ENCODE assay signal across 8 mouse cellular contexts in the genomic region with DNA sequence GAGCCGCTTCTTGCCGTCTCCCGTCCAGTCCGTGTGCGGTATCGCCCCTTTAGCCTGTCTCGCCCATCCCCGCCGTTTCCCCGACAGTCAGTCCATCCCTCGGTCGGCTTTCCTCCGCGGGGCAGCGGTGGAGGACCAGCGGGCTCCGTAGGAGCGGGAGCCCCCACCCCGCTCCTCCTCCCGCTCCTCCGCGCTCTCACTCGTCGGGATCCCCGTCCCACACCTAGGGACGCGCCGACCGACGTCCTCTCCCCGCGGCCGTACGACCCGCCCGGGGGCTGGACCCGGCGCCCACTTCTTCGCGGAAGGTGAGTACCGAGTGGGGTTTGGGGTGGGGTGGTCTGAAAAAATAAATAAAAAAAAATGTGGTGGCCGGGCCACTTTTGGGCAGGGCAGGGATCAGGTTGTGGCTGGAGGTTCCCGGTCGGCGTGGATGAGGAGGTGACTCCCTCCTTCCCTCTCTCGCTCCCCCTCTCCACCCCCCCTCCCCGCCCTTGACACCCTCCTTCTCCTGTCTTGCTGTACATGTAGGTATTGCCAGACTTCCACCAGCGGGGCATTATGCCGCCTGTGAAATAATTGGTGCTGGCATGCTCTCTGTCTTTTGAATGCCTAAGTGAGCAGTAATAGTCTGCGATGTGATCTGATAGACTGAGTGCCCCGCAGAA. TPM values are rescaled to one million over a fixed set of nuclear protein-coding genes. Genes with fewer than 3 reads are reported as not detected.
A peak's percentile ranks its signal among the peaks of the same experiment; 100 is the strongest.
DNase-seq lines count a peak whose midpoint lies in the region; ATAC-seq lines count a peak whose summit lies in the region.

No protein-coding gene starts in this region.

- H3K4me2 ChIP-seq in hindbrain, embryonic 13.5 days = peak overlapping the region; percentile 60
- H3K4me2 ChIP-seq in limb, embryonic 13.5 days (replicated peaks) = peak overlapping the region; percentile 71
- H3K4me2 ChIP-seq in midbrain, embryonic 14.5 days (ENCODE audit: low read length) = peak overlapping the region; percentile 64

- WGBS in hindbrain, embryonic 13.5 days = under 1% methylated on average over 51 of the region's 51 CpGs
- WGBS in limb, embryonic 13.5 days = under 1% methylated on average over 49 of the region's 51 CpGs
- WGBS in midbrain, embryonic 14.5 days = under 1% methylated on average over 51 of the region's 51 CpGs

- no peaks in the 10 kb centered on the region for H3K27me3 ChIP-seq in hindbrain, embryonic 13.5 days
- no peaks in the 10 kb centered on the region for H3K27me3 ChIP-seq in limb, embryonic 13.5 days
- no peaks in the 10 kb centered on the region for H3K27me3 ChIP-seq in midbrain, embryonic 14.5 days (ENCODE audit: control insufficient read depth, insufficient read depth, low read length)

- peak overlapping the region; percentile 91 for H3K9ac ChIP-seq in hindbrain, embryonic 13.5 days
- peak overlapping the region; percentile 87 for H3K9ac ChIP-seq in limb, embryonic 13.5 days
- peak overlapping the region; percentile 70 for H3K9ac ChIP-seq in midbrain, embryonic 14.5 days (replicated peaks; ENCODE audit: low read length)

- peak overlapping the region; percentile 80 for H3K4me3 ChIP-seq in hindbrain, embryonic 13.5 days
- H3K4me3 ChIP-seq in limb, embryonic 13.5 days = peak overlapping the region; percentile 85
- H3K4me3 ChIP-seq in midbrain, embryonic 14.5 days (replicated peaks; ENCODE audit: low read depth, low read length) = peak overlapping the region; percentile 81

- no peaks in the 10 kb centered on the region for H3K36me3 ChIP-seq in hindbrain, embryonic 13.5 days
- H3K36me3 ChIP-seq in limb, embryonic 13.5 days = no peaks in the 10 kb centered on the region
- H3K36me3 ChIP-seq in midbrain, embryonic 14.5 days (ENCODE audit: control insufficient read depth, insufficient read depth, low read length) = peaks cover 3% of the 10 kb centered on the region; the same call in 1 of the 2 replicates

- intact Hi-C loops in left cerebral cortex, postnatal 36 days (cut with DNase I) = loop anchor here (1.0 to 5.0 kb wide), 3 partner anchors 86 to 199 kb away; a partner anchor contains a TSS

- DNase-seq in left cerebral cortex, adult 8-10 months (ENCODE audit: low spot score in 2 of 2) = peak; percentile 23 to 35
- DNase-seq in left cerebral cortex, postnatal 36 days (ENCODE audit: low spot score in 2 of 2) = no peak
- peak; percentile 77 for DNase-seq in MN1 (ENCODE audit: low spot score)
- DNase-seq in midbrain, embryonic 14.5 days = peak; percentile 74
- DNase-seq in frontal cortex, postnatal 25 days (ENCODE audit: low spot score in 2 of 2) = no peak

- peaks cover 22% of the 10 kb centered on the region for H3K4me1 ChIP-seq in hindbrain, embryonic 13.5 days (replicated peaks)
- H3K4me1 ChIP-seq in limb, embryonic 13.5 days = peaks cover 31% of the 10 kb centered on the region
- H3K4me1 ChIP-seq in midbrain, embryonic 14.5 days (ENCODE audit: control insufficient read depth, insufficient read depth, low read length) = peaks cover 8% of the 10 kb centered on the region

- peak; percentile 5; the same call in 1 of the 2 replicates for ATAC-seq in common myeloid progenitor, adult 5-6 weeks (replicated peaks; ENCODE audit: low read depth, poor library complexity, severe bottlenecking)
- no peak for ATAC-seq in hindbrain, embryonic 13.5 days (ENCODE audit: low FRiP score)
- no peak for ATAC-seq in limb, embryonic 13.5 days (ENCODE audit: low FRiP score, low read depth)
- ATAC-seq in midbrain, embryonic 14.5 days (ENCODE audit: low FRiP score, low TSS enrichment) = no peak

- peak overlapping the region; percentile 96 for H3K27ac ChIP-seq in hindbrain, embryonic 13.5 days
- H3K27ac ChIP-seq in limb, embryonic 13.5 days = peak overlapping the region; percentile 93
- peak overlapping the region; percentile 94 for H3K27ac ChIP-seq in midbrain, embryonic 14.5 days (replicated peaks; ENCODE audit: low read depth, low read length)

- no peaks in the 10 kb centered on the region for H3K9me3 ChIP-seq in hindbrain, embryonic 13.5 days
- H3K9me3 ChIP-seq in limb, embryonic 13.5 days = no peaks in the 10 kb centered on the region
- no peaks in the 10 kb centered on the region for H3K9me3 ChIP-seq in midbrain, embryonic 14.5 days (ENCODE audit: control insufficient read depth, low read length)

RNA-seq across cellular contexts. Expression of a gene that starts 0.5 kb away (rescaled TPM):
- 10 to 100 TPM; 25.2 to 28.3 (median 27.6) TPM for total RNA-seq in left cerebral cortex, adult 8-10 months (2022)
- total RNA-seq in left cerebral cortex, postnatal 36 days (2021) = 10 to 100 TPM; 20.5 to 21.9 TPM
- 11.8 and 12.6 TPM in 2 replicates for total RNA-seq in common myeloid progenitor, adult 5-6 weeks (2017)
- polyA plus RNA-seq in hindbrain, embryonic 13.5 days (2015; fragmentation: Nextera tagmentation; extraction: Ambion mirVana) = 32.7 and 34.9 TPM in 2 replicates
- 50.9 and 55.0 TPM in 2 replicates for polyA plus RNA-seq in limb, embryonic 13.5 days (2015; fragmentation: Nextera tagmentation; extraction: Ambion mirVana)
- polyA plus RNA-seq in midbrain, embryonic 14.5 days (2014; fragmentation: Nextera tagmentation; extraction: Ambion mirVana) = 22.3 and 29.8 TPM in 2 replicates

Comparison
In these comparisons a context has a peak if more than half of its experiments do, and no peak if none do; other contexts are left out.
1. DNase-seq: peak in left cerebral cortex, adult 8-10 months (2 of 2), MN1 (single experiment) and midbrain, embryonic 14.5 days (single experiment); none in left cerebral cortex, postnatal 36 days (0 of 2) and frontal cortex, postnatal 25 days (0 of 2).
2. Peak in every context shown above with its lines, with median percentiles within 50 percentile points of each other: H3K27ac ChIP-seq, H3K4me2 ChIP-seq, H3K4me3 ChIP-seq and H3K9ac ChIP-seq.